Mouse (Mus musculus) bone marrow macrophage, adult 2 months (primary cell): ENCODE measurements around the gene St7. TPM values are rescaled to one million over a fixed set of nuclear protein-coding genes. Genes with fewer than 3 reads are reported as not detected.

ENCODE experiments used
- H3K27ac ChIP-seq: 2 replicates; pipeline ENCODE4 v1.5.1; 2012; ENCODE audit warnings: low read depth, low read length; ENCODE audit not compliant: insufficient read depth
- H3K4me1 ChIP-seq: 2 replicates; pipeline ENCODE4 v1.6.1; 2012; ENCODE audit warnings: low read length; ENCODE audit not compliant: control insufficient read depth, insufficient read depth
- H3K4me3 ChIP-seq: 2 replicates; pipeline ENCODE4 v1.5.1; 2012; ENCODE audit warnings: mild to moderate bottlenecking, low read length, moderate library complexity; ENCODE audit not compliant: insufficient read depth
- CTCF ChIP-seq: IDR thresholded peaks from 2 replicates; pipeline ENCODE4 v1.5.1; 2012; ENCODE audit warnings: low read depth, mild to moderate bottlenecking, low read length, moderate library complexity
- POLR2A ChIP-seq: IDR thresholded peaks from 2 replicates; pipeline ENCODE4 v1.6.1; 2012; ENCODE audit warnings: mild to moderate bottlenecking, low read depth, low read length, borderline replicate concordance
- polyA plus RNA-seq: library from polyadenylated mRNA; stranded (reverse); fragments of >200 nt; gene quantifications from 2 replicates; pipeline ENCODE4 v1.2.4, GENCODE M21; 2012; ENCODE audit not compliant: missing spikeins, insufficient read depth, insufficient read length

Gene St7
- polyA plus RNA-seq, 1 experiment = 5.3 TPM

GRCm38 (mm10) chr6:17829981-17830380 is 137.2 kb downstream of the St7 start:
- TF ChIP-seq POLR2A (no peak), CTCF (no peak)
- Histone ChIP-seq H3K27ac (no peak overlapping the region), H3K4me1 (peaks cover 6% of the 10 kb centered on the region), H3K4me3 (no peak overlapping the region)

GRCm38 (mm10) chr6:17834493-17834892 is 141.8 kb downstream of the St7 start:
- Histone ChIP-seq H3K4me1 (peaks cover 7% of the 10 kb centered on the region), H3K27ac (no peak overlapping the region), H3K4me3 (no peak overlapping the region)
- TF ChIP-seq POLR2A (no peak), CTCF (no peak)

- Histone ChIP-seq H3K4me3 (no peak overlapping the region), H3K27ac (no peak overlapping the region)
- TF ChIP-seq POLR2A = no peak
- no peak for TF ChIP-seq CTCF
These were observed 143.0 kb downstream of the St7 start for GRCm38 (mm10) chr6:17835693-17836092.

GRCm38 (mm10) chr6:17837676-17838075 is 144.9 kb downstream of the St7 start:
- Histone ChIP-seq H3K4me1 (peaks cover 7% of the 10 kb centered on the region), H3K4me3 (no peak overlapping the region), H3K27ac (peak overlapping the region; percentile 33; the same call in 1 of the 2 replicates)
- no peak for TF ChIP-seq CTCF
- TF ChIP-seq POLR2A = no peak

More at GRCm38 (mm10) chr6:17835693-17836092, 143.0 kb downstream of the St7 start:
- peaks cover 7% of the 10 kb centered on the region for H3K4me1 ChIP-seq

GRCm38 (mm10) chr6:17840431-17840830 is 147.7 kb downstream of the St7 start:
- no peak for TF ChIP-seq CTCF
- TF ChIP-seq POLR2A = no peak
- Histone ChIP-seq H3K4me3 (no peak overlapping the region), H3K4me1 (peaks cover 7% of the 10 kb centered on the region), H3K27ac (no peak overlapping the region)

- Histone ChIP-seq H3K4me1 (peaks cover 7% of the 10 kb centered on the region), H3K27ac (no peak overlapping the region), H3K4me3 (no peak overlapping the region)
- TF ChIP-seq POLR2A (no peak), CTCF (no peak)
These were observed 150.0 kb downstream of the St7 start for GRCm38 (mm10) chr6:17842759-17843158.

- Histone ChIP-seq H3K4me3 (no peak overlapping the region), H3K27ac (no peak overlapping the region), H3K4me1 (no peaks in the 10 kb centered on the region)
- no peak for TF ChIP-seq POLR2A
These were observed 158.6 kb downstream of the St7 start for GRCm38 (mm10) chr6:17851316-17851715.

- Histone ChIP-seq H3K4me3 (no peak overlapping the region), H3K4me1 (no peaks in the 10 kb centered on the region), H3K27ac (no peak overlapping the region)
- no peak for TF ChIP-seq CTCF
- TF ChIP-seq POLR2A = no peak
These were observed 161.0 kb downstream of the St7 start for GRCm38 (mm10) chr6:17853587-17854274.

- TF ChIP-seq POLR2A (no peak), CTCF (no peak)
- Histone ChIP-seq H3K27ac (no peak overlapping the region), H3K4me1 (no peaks in the 10 kb centered on the region), H3K4me3 (no peak overlapping the region)
These were observed 162.9 kb downstream of the St7 start for GRCm38 (mm10) chr6:17855616-17856015.

- Histone ChIP-seq H3K4me1 (no peaks in the 10 kb centered on the region), H3K4me3 (no peak overlapping the region), H3K27ac (no peak overlapping the region)
- TF ChIP-seq POLR2A = no peak
These were observed 166.8 kb downstream of the St7 start for GRCm38 (mm10) chr6:17859564-17859963.

GRCm38 (mm10) chr6:17860463-17860862 is 167.7 kb downstream of the St7 start:
- Histone ChIP-seq H3K27ac (no peak overlapping the region), H3K4me3 (no peak overlapping the region), H3K4me1 (no peaks in the 10 kb centered on the region)
- TF ChIP-seq POLR2A = no peak
- TF ChIP-seq CTCF = no peak

- TF ChIP-seq CTCF = no peak
- no peak for TF ChIP-seq POLR2A
- peaks cover 9% of the 10 kb centered on the region for H3K4me1 ChIP-seq
- no peak overlapping the region for H3K4me3 ChIP-seq
- no peak overlapping the region for H3K27ac ChIP-seq
These were observed 175.1 kb downstream of the St7 start for GRCm38 (mm10) chr6:17867796-17868195.
